Mouse (Mus musculus): ENCODE measurements around the gene Esd.

GRCm38 (mm10) chr14:74787717-74788116 lies 55.6 kb downstream of the Esd start:
- TF ChIP-seq USF1 (IDR thresholded peaks at IDR 0.05; ENCODE audit: low read depth) (no peak), CTCF (IDR thresholded peaks at IDR 0.05; ENCODE audit: control insufficient read depth, insufficient read depth, insufficient read length) (no peak), MAX (IDR thresholded peaks at IDR 0.05) (no peak), MYOG (IDR thresholded peaks at IDR 0.05; ENCODE audit: control insufficient read depth, extremely low read depth, insufficient read length) (no peak), FOSL1 (IDR thresholded peaks at IDR 0.05; ENCODE audit: insufficient read depth, low read length, poor library complexity, severe bottlenecking) (no peak), CEBPB (IDR thresholded peaks at IDR 0.05; ENCODE audit: low read depth) (no peak)
